Mouse (Mus musculus) heart, embryonic 14.5 days (tissue): Measurements from ENCODE around the gene Gm49450. TPM values are rescaled to one million over a fixed set of nuclear protein-coding genes. Genes with fewer than 3 reads are reported as not detected.
A peak's percentile ranks its signal among the peaks of the same experiment; 100 is the strongest.

ENCODE experiments used
- ATAC-seq: fragments of 200-750 bp; cut with Nextera tagmentation; 2 replicates; pipeline ENCODE4 v1.8.0; 2017; ENCODE audit warnings: low read depth, moderate TSS enrichment; ENCODE audit not compliant: insufficient number of reproducible peaks, insufficient read depth, low FRiP score
- H3K27ac ChIP-seq, 2 experiments: fragments of 200-500 bp in 1 of 2; fragments of 300-500 bp in 1 of 2; sonication (generic) in 1 of 2; replicated peaks in 1 of 2; 2 replicates each; pipeline ENCODE4 v1.5.1; 2012 to 2014; ENCODE audit warnings: low read depth in 2 of 2, low read length in 2 of 2, control low read depth in 1 of 2, mild to moderate bottlenecking in 1 of 2, mixed read lengths in 1 of 2; ENCODE audit not compliant: control insufficient read depth in 1 of 2, insufficient read depth in 1 of 2
- H3K27me3 ChIP-seq: fragments of 300-500 bp; sonication (generic); 2 replicates; pipeline ENCODE4 v1.6.1; 2014; ENCODE audit warnings: mild to moderate bottlenecking, low read length, control low read depth; ENCODE audit not compliant: control insufficient read depth, insufficient read depth
- H3K36me3 ChIP-seq: fragments of 300-500 bp; sonication (generic); 2 replicates; pipeline ENCODE4 v1.6.1; 2014; ENCODE audit warnings: mild to moderate bottlenecking, control low read depth, low read length, mixed read lengths; ENCODE audit not compliant: control insufficient read depth, insufficient read depth
- H3K4me1 ChIP-seq, 2 experiments: fragments of 200-500 bp in 1 of 2; fragments of 300-500 bp in 1 of 2; sonication (generic) in 1 of 2; 2 replicates each; pipeline ENCODE4 v1.6.1; 2012 to 2014; ENCODE audit warnings: low read length in 2 of 2, control low read depth in 1 of 2, mixed read lengths in 1 of 2; ENCODE audit not compliant: control insufficient read depth in 2 of 2, insufficient read depth in 2 of 2
- H3K4me2 ChIP-seq: fragments of 300-500 bp; sonication (generic); 2 replicates; pipeline ENCODE4 v1.6.1; 2014; ENCODE audit warnings: mild to moderate bottlenecking, low read length
- H3K4me3 ChIP-seq, 2 experiments: fragments of 200-500 bp in 1 of 2; fragments of 300-500 bp in 1 of 2; sonication (generic) in 1 of 2; 2 replicates each; pipeline ENCODE4 v1.5.1; 2012 to 2014; ENCODE audit warnings: low read length in 2 of 2, mild to moderate bottlenecking in 2 of 2, control low read depth in 1 of 2, low read depth in 1 of 2, moderate library complexity in 1 of 2; ENCODE audit not compliant: control insufficient read depth in 1 of 2, insufficient read depth in 1 of 2
- H3K9ac ChIP-seq: fragments of 300-500 bp; sonication (generic); 2 replicates; pipeline ENCODE4 v1.6.1; 2014; ENCODE audit warnings: mild to moderate bottlenecking, low read length
- H3K9me3 ChIP-seq: fragments of 300-500 bp; sonication (generic); 2 replicates; pipeline ENCODE4 v1.6.1; 2016; ENCODE audit warnings: low read length, control low read depth; ENCODE audit not compliant: control insufficient read depth
- WGBS: fragments of 180-500 bp; shearing (Covaris S2); extraction: QIAGEN DNeasy Blood & Tissue Kit; methylation state at CpG from one replicate; pipeline ENCODE4 v1.1.7; 2014; 5-methylcytosine and 5-hydroxymethylcytosine counted together
- polyA plus RNA-seq: library from polyadenylated mRNA; unstranded; fragments of >200 nt; fragmentation: Nextera tagmentation; extraction: Ambion mirVana; gene quantifications from 2 replicates; pipeline ENCODE4 v1.2.1, GENCODE M21; 2014

Gm49450 gene
- polyA plus RNA-seq, 1 experiment from 2014 or later = not detected

GRCm38 (mm10) chr15:98891198-98891742, 62.1 kb downstream of the Gm49450 start:
- H3K27ac ChIP-seq = no peak overlapping the region
- H3K36me3 ChIP-seq = no peaks in the 10 kb centered on the region
- peak overlapping the region; percentile 46 for H3K4me2 ChIP-seq
- peaks cover 14 to 24% of the 10 kb centered on the region in 2 experiments for H3K4me1 ChIP-seq
- peak overlapping the region; percentile 16; the same call in 1 of the 2 replicates for H3K9ac ChIP-seq
- H3K27me3 ChIP-seq = peaks cover 30% of the 10 kb centered on the region
- WGBS = 16% methylated on average over 19 of the region's 19 CpGs
- H3K4me3 ChIP-seq = peak overlapping the region; percentile 6 to 21; a peak in 2 of 4 replicates
- ATAC-seq = no peak
- no peaks in the 10 kb centered on the region for H3K9me3 ChIP-seq

- Histone ChIP-seq H3K9me3 (no peaks in the 10 kb centered on the region), H3K27me3 (no peaks in the 10 kb centered on the region), H3K36me3 (no peaks in the 10 kb centered on the region), H3K4me1 (no peaks in the 10 kb centered on the region), H3K4me3 (no peak overlapping the region), H3K9ac (no peak overlapping the region), H3K27ac (no peak overlapping the region), H3K4me2 (no peak overlapping the region)
- 81% methylated on average over 7 of the region's 7 CpGs for WGBS
- ATAC-seq = no peak
Observed at GRCm38 (mm10) chr15:98887526-98887925, 65.8 kb downstream of the Gm49450 start.

GRCm38 (mm10) chr15:98886667-98887387, 66.5 kb downstream of the Gm49450 start:
- Histone ChIP-seq H3K9ac (no peak overlapping the region), H3K27ac (no peak overlapping the region), H3K27me3 (no peaks in the 10 kb centered on the region), H3K9me3 (no peaks in the 10 kb centered on the region), H3K36me3 (no peaks in the 10 kb centered on the region), H3K4me3 (no peak overlapping the region), H3K4me2 (no peak overlapping the region), H3K4me1 (no peaks in the 10 kb centered on the region)
- WGBS = 60% methylated on average over 8 of the region's 8 CpGs
- ATAC-seq = no peak

- Histone ChIP-seq H3K9me3 (no peaks in the 10 kb centered on the region), H3K4me3 (no peak overlapping the region), H3K4me2 (no peak overlapping the region), H3K36me3 (no peaks in the 10 kb centered on the region), H3K27ac (no peak overlapping the region), H3K9ac (no peak overlapping the region), H3K27me3 (no peaks in the 10 kb centered on the region), H3K4me1 (peaks cover 4 to 5% of the 10 kb centered on the region in 2 experiments; a peak in 3 of 4 replicates)
- no peak for ATAC-seq
- 63% methylated on average over 1 of the region's 1 CpGs for WGBS
Observed at GRCm38 (mm10) chr15:98884106-98884505, 69.2 kb downstream of the Gm49450 start.

GRCm38 (mm10) chr15:98883661-98884060, 69.7 kb downstream of the Gm49450 start:
- Histone ChIP-seq H3K27me3 (no peaks in the 10 kb centered on the region), H3K9ac (no peak overlapping the region), H3K4me3 (no peak overlapping the region), H3K27ac (no peak overlapping the region), H3K4me1 (peaks cover 4 to 5% of the 10 kb centered on the region in 2 experiments; a peak in 3 of 4 replicates), H3K36me3 (no peaks in the 10 kb centered on the region), H3K4me2 (no peak overlapping the region), H3K9me3 (no peaks in the 10 kb centered on the region)
- no peak for ATAC-seq

Other genes starting within 250 kb of the Gm49450 start
- 0.42 and 0.89 TPM in 2 replicates for gene Ccdc65, start 245.3 kb downstream of the Gm49450 start, polyA plus RNA-seq
- 21.5 and 23.4 TPM in 2 replicates for gene Fkbp11, start 225.4 kb downstream of the Gm49450 start, polyA plus RNA-seq
- gene Arf3, start 190.3 kb downstream of the Gm49450 start, polyA plus RNA-seq = 26.7 and 31.9 TPM in 2 replicates
- not detected in 2 replicates for gene Wnt10b, start 175.4 kb downstream of the Gm49450 start, polyA plus RNA-seq
- gene Wnt1, start 163.7 kb downstream of the Gm49450 start, polyA plus RNA-seq = not detected in 2 replicates
- gene Ddn, start 144.1 kb downstream of the Gm49450 start, polyA plus RNA-seq = 0.22 and 0.51 TPM in 2 replicates
- gene Prkag1, start 122.0 kb downstream of the Gm49450 start, polyA plus RNA-seq = 82.0 and 85.5 TPM in 2 replicates
- gene Kmt2d, start 82.3 kb downstream of the Gm49450 start, polyA plus RNA-seq = 12.7 and 13.0 TPM in 2 replicates
- gene Rhebl1, start 59.0 kb downstream of the Gm49450 start, polyA plus RNA-seq = 4.0 and 4.9 TPM in 2 replicates
- 0.93 and 1.1 TPM in 2 replicates for gene Dhh, start 55.0 kb downstream of the Gm49450 start, polyA plus RNA-seq
- 3.5 and 5.7 TPM in 2 replicates for gene Lmbr1l, start 35.3 kb downstream of the Gm49450 start, polyA plus RNA-seq
- 1,494 and 1,560 TPM in 2 replicates for gene Tuba1b, start 19.0 kb downstream of the Gm49450 start, polyA plus RNA-seq
- gene Tuba1a, start 152 bp upstream of the Gm49450 start, polyA plus RNA-seq = 790 and 917 TPM in 2 replicates
- gene Tuba1c, start 76.3 kb upstream of the Gm49450 start, polyA plus RNA-seq = 143 and 146 TPM in 2 replicates
- gene Prph, start 101.6 kb upstream of the Gm49450 start, polyA plus RNA-seq = 0.36 and 3.2 TPM in 2 replicates
- gene Troap, start 121.0 kb upstream of the Gm49450 start, polyA plus RNA-seq = 14.8 and 16.5 TPM in 2 replicates
- gene C1ql4, start 134.3 kb upstream of the Gm49450 start, polyA plus RNA-seq = 0.27 and 0.41 TPM in 2 replicates
- gene Dnajc22, start 139.6 kb upstream of the Gm49450 start, polyA plus RNA-seq = 0.93 and 1.3 TPM in 2 replicates
- gene Spats2, start 172.4 kb upstream of the Gm49450 start, polyA plus RNA-seq = 34.8 and 35.9 TPM in 2 replicates